Mouse (Mus musculus): ENCODE measurements around the gene Izumo2. TPM values are rescaled to one million over a fixed set of nuclear protein-coding genes. Genes with fewer than 3 reads are reported as not detected.

Gene Izumo2
- polyA plus RNA-seq, 1 experiment from 2014 or later = not detected

- POLR2A ChIA-PET = no interaction called here
- TF ChIP-seq CTCF (IDR thresholded peaks at IDR 0.05) = no peak
Measured at GRCm38 (mm10) chr7:44674511-44674910, 34.0 kb upstream of the Izumo2 start.

GRCm38 (mm10) chr7:44675171-44675570 lies 33.4 kb upstream of the Izumo2 start:
- H3K27me3 ChIP-seq = no peaks in the 10 kb centered on the region
- in situ Hi-C loops (cut with MboI; ENCODE audit: low pct_unique_long_range_greater_than_20kb) = no loop called here
- ATAC-seq (no peak), DNase-seq (ENCODE audit: low read depth, low spot score) (no peak)
- ChIA-PET CTCF (interaction anchor here (1.7 kb wide), 1 partner anchor 27 kb away, joined by 4 read pairs; no protein-coding TSS in a partner anchor), POLR2A (interaction anchor here (0.6 kb wide), 1 partner anchor 69 kb away, joined by 3 read pairs; no protein-coding TSS in a partner anchor)
- TF ChIP-seq CTCF (IDR thresholded peaks at IDR 0.05) = no peak

More at GRCm38 (mm10) chr7:44674511-44674910, 34.0 kb upstream of the Izumo2 start:
- CTCF ChIA-PET = interaction anchor here (1.7 kb wide), 1 partner anchor 28 kb away, joined by 4 read pairs; no protein-coding TSS in a partner anchor
- DNase-seq (ENCODE audit: low read depth, low spot score) (no peak), ATAC-seq (no peak)
- in situ Hi-C loops (cut with MboI; ENCODE audit: low pct_unique_long_range_greater_than_20kb) = no loop called here
- no peaks in the 10 kb centered on the region for H3K27me3 ChIP-seq

- in situ Hi-C loops (cut with MboI; ENCODE audit: low pct_unique_long_range_greater_than_20kb) = no loop called here
- H3K27me3 ChIP-seq = no peaks in the 10 kb centered on the region
- ChIA-PET POLR2A (no interaction called here), CTCF (no interaction called here)
- ATAC-seq (no peak), DNase-seq (ENCODE audit: low read depth, low spot score) (no peak)
- TF ChIP-seq CTCF (IDR thresholded peaks at IDR 0.05) = no peak
Measured at GRCm38 (mm10) chr7:44676126-44676525, 32.4 kb upstream of the Izumo2 start.

- in situ Hi-C loops (cut with MboI; ENCODE audit: low pct_unique_long_range_greater_than_20kb) = no loop called here
- H3K27me3 ChIP-seq = no peaks in the 10 kb centered on the region
- DNase-seq (ENCODE audit: low read depth, low spot score) = no peak
- ATAC-seq = no peak
- POLR2A ChIA-PET = no interaction called here
- TF ChIP-seq CTCF (IDR thresholded peaks at IDR 0.05) = no peak
- CTCF ChIA-PET = no interaction called here
Measured at GRCm38 (mm10) chr7:44676611-44677010, 31.9 kb upstream of the Izumo2 start.

- DNase-seq (ENCODE audit: low read depth, low spot score) (no peak), ATAC-seq (no peak)
- TF ChIP-seq CTCF (IDR thresholded peaks at IDR 0.05) = no peak
- H3K27me3 ChIP-seq = no peaks in the 10 kb centered on the region
- ChIA-PET CTCF (no interaction called here), POLR2A (no interaction called here)
- in situ Hi-C loops (cut with MboI; ENCODE audit: low pct_unique_long_range_greater_than_20kb) = no loop called here
Measured at GRCm38 (mm10) chr7:44683656-44684055, 24.9 kb upstream of the Izumo2 start.

GRCm38 (mm10) chr7:44685531-44686402 lies 22.8 kb upstream of the Izumo2 start:
- ChIA-PET CTCF (interaction anchor here (1.0 kb wide), 1 partner anchor 9 kb away, joined by 3 read pairs; no protein-coding TSS in a partner anchor), POLR2A (no interaction called here)
- in situ Hi-C loops (cut with MboI; ENCODE audit: low pct_unique_long_range_greater_than_20kb) = no loop called here
- DNase-seq (ENCODE audit: low read depth, low spot score) (no peak), ATAC-seq (no peak)
- no peaks in the 10 kb centered on the region for H3K27me3 ChIP-seq
- no peak for TF ChIP-seq CTCF (IDR thresholded peaks at IDR 0.05)

GRCm38 (mm10) chr7:44688890-44689289 lies 19.7 kb upstream of the Izumo2 start:
- ChIA-PET CTCF (no interaction called here), POLR2A (no interaction called here)
- DNase-seq (ENCODE audit: low read depth, low spot score) = no peak
- no peaks in the 10 kb centered on the region for H3K27me3 ChIP-seq
- TF ChIP-seq CTCF (IDR thresholded peaks at IDR 0.05) = no peak
- in situ Hi-C loops (cut with MboI; ENCODE audit: low pct_unique_long_range_greater_than_20kb) = no loop called here
- ATAC-seq = no peak

GRCm38 (mm10) chr7:44689331-44689730 lies 19.2 kb upstream of the Izumo2 start:
- POLR2A ChIA-PET = no interaction called here
- in situ Hi-C loops (cut with MboI; ENCODE audit: low pct_unique_long_range_greater_than_20kb) = no loop called here
- no peak for ATAC-seq
- TF ChIP-seq CTCF (IDR thresholded peaks at IDR 0.05) = no peak
- no peaks in the 10 kb centered on the region for H3K27me3 ChIP-seq
- CTCF ChIA-PET = interaction anchor here (1.2 kb wide), 1 partner anchor 12 kb away, joined by 6 read pairs; no protein-coding TSS in a partner anchor
- DNase-seq (ENCODE audit: low read depth, low spot score) = no peak

- in situ Hi-C loops (cut with MboI; ENCODE audit: low pct_unique_long_range_greater_than_20kb) = no loop called here
- ChIA-PET POLR2A (no interaction called here), CTCF (interaction anchor here (0.7 kb wide), 1 partner anchor 51 kb away, joined by 3 read pairs; no protein-coding TSS in a partner anchor)
- DNase-seq (ENCODE audit: low read depth, low spot score) = no peak
- no peaks in the 10 kb centered on the region for H3K27me3 ChIP-seq
- ATAC-seq = no peak
- TF ChIP-seq CTCF (IDR thresholded peaks at IDR 0.05) = no peak
Measured at GRCm38 (mm10) chr7:44693427-44694175, 14.9 kb upstream of the Izumo2 start.

GRCm38 (mm10) chr7:44695223-44695622 lies 13.3 kb upstream of the Izumo2 start:
- ChIA-PET POLR2A (no interaction called here), CTCF (interaction anchor here (1.4 kb wide), 1 partner anchor 10 kb away, joined by 3 read pairs; no protein-coding TSS in a partner anchor)
- in situ Hi-C loops (cut with MboI; ENCODE audit: low pct_unique_long_range_greater_than_20kb) = no loop called here
- TF ChIP-seq CTCF (IDR thresholded peaks at IDR 0.05) = no peak
- DNase-seq (ENCODE audit: low read depth, low spot score) (no peak), ATAC-seq (no peak)
- no peaks in the 10 kb centered on the region for H3K27me3 ChIP-seq

All from Patski (cell line).